Mouse (Mus musculus) cerebellum, postnatal 10 days (tissue): Measurements from ENCODE around the gene Rabgap1.
A peak's percentile ranks its signal among the peaks of the same experiment; 100 is the strongest.
"Not testable (repeated sequence)": the region's sequence is repeated elsewhere in the genome, so short reads cannot be mapped to it uniquely, and the experiment has no call there.

Source experiments
- DNase-seq, 2 experiments: peaks; one replicate each; pipeline ENCODE4 v3.0.0; 2021; ENCODE audit warnings: mixed read lengths in 2 of 2

Rabgap1 gene

DNA sequence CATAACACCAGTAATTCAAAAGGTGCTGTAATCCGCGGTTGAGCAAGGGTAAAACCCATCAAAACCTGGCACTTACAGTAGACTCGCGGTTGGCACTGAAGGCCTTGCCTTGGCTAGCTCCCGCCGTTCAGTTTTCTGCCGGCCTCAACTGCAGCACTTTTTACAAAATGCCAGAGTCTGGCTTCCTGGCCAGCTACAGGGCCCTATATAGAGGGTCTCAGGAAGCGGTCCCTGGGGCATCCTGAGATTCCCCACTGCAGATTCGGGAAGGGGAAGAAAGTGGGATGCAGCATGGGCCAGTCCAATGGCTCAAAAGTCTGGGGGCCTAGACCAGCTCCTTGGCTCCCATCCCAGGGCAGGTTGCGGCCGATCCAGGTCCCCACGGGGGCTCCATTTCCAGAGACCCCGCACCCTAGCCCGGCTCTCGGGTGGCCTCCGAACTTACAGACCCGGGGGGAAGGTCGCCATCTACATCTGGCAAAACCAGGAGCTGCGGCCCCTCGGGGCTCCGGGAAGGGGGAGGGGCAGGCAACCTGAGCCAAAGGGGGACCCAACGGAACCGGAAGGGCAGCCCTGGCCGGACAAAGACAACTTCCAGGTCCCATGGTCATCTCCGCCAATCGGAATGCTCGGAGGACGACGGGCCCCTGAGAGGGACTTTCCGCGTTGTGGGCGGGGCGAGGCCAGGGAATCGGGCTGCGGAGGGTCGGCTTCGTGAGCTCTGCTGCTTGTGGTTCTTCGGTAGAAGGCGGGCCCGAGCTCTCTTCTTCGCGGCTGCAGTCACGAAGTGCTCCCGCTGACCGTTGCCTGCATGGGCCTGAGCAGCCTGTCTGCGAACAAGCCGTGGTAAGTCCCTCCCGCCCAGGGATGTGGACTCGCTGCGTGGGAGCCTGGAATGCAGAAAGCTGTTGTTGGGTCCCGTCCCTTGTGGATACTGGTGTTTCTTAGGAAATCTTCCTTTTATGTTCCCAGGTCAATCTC is at the start of gene Rabgap1, which contains the start of the genes Zbtb26 and Zbtb6:
Gene Rabgap1 (plus strand): TSS at position 669 of the 981 bp plus-strand sequence.
Gene Zbtb26 (minus strand): TSS at position 525 of the 981 bp plus-strand sequence.
Gene Zbtb6 (minus strand): TSS at position 561 of the 981 bp plus-strand sequence.
- peak; percentile 98 for DNase-seq

DNA sequence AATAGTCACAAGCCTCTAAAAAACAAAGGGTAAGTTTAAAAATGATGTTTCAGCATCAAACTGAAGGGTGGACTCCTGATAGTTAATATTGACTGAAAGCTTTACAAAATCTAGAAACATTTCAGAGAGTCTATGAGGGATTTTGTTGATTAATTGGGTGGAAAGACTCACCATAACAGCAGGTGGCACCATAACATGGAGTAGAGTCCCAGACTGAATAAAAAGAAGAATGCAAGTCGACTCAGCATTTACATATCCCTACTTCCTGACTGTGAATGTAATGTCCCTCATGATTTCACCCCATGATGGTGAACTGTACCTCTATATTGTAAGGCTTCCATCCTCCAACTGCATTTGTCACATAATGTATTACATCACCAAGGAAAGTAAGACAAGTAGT is 47.5 kb upstream of the Rabgap1 start:
- no peak for DNase-seq

GRCm38 (mm10) chr2:37421903-37422302 is 21.2 kb upstream of the Rabgap1 start:
- DNase-seq: no peak

DNA sequence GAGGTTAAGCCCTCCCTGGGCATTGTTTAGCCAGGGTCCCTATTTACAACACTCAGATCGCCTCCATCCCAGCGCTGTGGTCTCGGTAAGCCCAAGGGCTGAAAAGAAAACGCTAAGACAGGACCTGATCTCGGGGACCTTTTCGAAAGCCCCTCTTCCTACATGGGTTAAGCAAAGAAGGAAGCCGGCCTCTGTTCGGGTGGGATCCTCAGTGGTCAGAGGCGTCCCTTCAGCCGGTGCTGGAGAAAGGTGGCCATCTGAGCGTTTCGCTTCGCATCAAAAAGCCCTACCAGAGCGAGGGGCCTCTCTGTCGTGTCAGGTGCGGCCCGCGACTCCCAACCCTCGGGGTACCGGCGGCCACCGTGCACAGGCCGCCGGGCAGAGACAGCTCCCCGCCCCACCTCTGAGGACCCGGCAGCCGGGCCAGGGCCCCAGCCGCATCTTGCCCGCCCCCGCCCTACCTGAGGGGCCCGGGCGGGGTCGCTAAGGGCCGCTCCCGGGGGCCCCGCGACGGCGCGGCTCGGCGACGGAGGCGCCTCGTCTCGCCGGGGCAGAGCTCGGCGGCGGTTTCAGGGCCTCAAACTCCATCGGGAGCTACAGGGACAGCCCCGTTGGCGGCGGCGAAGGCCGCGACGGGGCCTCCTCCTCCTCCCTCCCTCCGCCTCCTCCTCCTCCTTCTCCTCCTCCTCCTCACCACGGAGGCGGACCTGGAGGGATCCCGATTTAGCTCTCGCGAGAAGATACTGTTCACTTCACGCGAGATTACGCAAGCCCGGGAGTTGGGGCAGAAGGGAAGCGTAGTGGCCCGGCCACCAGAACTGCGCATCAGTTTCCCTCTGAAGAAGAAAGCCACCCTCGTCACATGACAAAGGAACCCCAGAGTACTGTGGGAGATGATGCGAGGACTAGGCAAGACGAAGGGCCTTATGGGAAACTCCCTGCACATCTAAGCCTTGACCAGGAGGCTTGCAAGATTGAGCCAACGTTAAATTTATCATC is 20.5 kb upstream of the Rabgap1 start, which contains the start of gene Rc3h2:
Gene Rc3h2 (minus strand): TSS at position 598 of the 999 bp plus-strand sequence.
- DNase-seq: peak; percentile 97 to 98

DNA sequence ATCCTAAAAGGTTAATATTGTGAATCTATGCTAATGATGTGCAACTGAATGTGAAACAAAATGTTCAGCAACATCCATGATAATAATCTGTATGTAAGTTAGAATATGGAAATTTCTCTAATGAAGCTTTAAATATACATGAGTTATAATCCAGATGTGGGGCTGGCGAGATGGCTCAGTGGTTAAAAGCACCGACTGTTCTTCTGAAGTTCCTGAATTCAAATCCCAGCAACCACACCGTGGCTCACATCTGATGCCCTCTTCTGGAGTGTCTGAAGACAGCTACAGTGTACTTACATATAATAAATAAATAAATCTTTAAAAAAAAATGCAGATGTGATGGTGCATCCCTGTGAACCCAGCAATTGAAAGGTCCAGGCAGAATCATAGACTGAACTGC is 19.4 kb upstream of the Rabgap1 start:
- peak in 1 of 2 experiments; percentile 10 for DNase-seq

GRCm38 (mm10) chr2:37430593-37431464 is 12.2 kb upstream of the Rabgap1 start:
- DNase-seq: peak; percentile 89 to 92

DNA sequence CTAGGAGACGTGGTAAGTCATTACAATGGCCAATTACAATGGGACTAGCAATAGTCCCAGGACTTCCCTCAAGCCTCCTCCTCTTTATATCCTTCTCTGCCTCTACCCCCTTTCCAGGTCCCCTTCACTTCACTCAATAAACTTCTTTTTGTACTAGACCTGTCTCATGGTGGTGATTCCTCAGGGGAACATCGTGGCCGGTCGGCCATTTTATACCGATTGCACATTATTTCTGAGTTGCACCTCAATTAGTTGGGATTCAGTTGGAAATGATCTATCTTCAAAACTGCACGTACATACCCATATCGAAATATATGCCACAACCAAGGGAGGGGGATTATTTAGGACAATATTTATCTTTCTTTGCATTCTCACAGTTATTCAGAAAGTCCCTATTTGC is 11.5 kb upstream of the Rabgap1 start:
- DNase-seq: peak in 1 of 2 experiments; percentile 17

- peak; percentile 96 to 98 for DNase-seq
Measured at GRCm38 (mm10) chr2:37451667-37452375, 8.7 kb downstream of the Rabgap1 start.

- no peak for DNase-seq
Measured at GRCm38 (mm10) chr2:37452376-37452760, 9.3 kb downstream of the Rabgap1 start.

GRCm38 (mm10) chr2:37460707-37461106 is 17.6 kb downstream of the Rabgap1 start:
- no peak for DNase-seq

GRCm38 (mm10) chr2:37466266-37466665 is 23.2 kb downstream of the Rabgap1 start:
- DNase-seq: no peak

DNA sequence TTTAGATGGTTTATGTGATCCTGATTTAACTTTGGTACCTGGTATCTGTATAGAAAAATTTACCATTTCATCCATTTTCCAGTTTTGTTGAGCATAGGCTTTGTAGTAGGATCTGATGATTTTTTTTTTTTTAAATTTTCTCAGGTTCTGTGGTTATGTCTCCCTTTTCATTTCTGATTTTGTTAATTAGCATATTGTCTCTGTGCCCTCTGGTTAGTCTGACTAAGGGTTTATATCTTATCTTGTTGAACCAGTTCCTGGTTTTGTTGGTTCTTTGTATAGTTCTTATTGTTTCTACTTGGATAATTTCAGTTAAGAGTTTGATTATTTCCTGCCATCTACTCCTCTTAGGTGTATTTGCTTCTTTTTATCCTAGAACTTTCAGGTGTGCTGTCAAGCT is 36.5 kb downstream of the Rabgap1 start:
- DNase-seq: no peak

DNA sequence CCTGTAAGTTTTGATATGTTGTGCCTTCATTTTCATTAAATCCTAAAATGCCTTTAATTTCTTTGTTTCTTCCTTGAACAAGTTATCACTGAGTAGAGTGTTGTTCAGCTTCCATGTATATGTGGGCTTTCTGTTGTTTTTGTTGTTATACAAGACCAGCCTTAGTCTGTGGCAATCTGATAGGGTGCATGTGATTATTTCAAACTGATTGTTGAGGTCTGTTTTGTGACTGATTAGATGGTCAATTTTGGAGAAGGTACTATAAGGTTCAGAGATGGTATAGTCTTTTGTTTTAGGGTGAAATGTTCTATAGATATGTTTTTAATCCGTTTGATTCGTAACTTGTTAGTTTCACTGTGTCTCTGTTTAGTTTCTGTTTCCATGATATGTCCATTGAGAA is 37.0 kb downstream of the Rabgap1 start:
- no peak for DNase-seq

DNA sequence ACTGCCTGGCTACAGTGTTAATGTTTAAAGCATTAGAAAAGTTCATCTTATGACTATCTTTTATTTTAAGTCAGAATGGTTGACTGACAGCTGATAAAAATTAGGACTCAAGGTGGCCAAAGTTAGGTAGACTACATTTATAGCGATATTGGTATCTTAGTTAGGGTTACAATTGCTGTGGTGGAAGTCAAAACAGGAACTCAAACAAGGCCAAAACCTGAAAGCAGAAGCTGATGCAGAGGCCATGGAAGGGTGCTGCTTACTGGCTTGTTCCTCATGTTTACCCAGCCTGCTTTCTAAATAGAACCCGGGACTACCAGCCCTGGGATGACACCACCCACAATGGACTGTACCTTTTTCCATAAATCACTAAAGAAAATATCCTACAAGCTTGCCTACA is 41.1 kb downstream of the Rabgap1 start:
- DNase-seq: no peak

GRCm38 (mm10) chr2:37485370-37485769 is 42.3 kb downstream of the Rabgap1 start:
- peak; percentile 41 to 79 for DNase-seq

DNA sequence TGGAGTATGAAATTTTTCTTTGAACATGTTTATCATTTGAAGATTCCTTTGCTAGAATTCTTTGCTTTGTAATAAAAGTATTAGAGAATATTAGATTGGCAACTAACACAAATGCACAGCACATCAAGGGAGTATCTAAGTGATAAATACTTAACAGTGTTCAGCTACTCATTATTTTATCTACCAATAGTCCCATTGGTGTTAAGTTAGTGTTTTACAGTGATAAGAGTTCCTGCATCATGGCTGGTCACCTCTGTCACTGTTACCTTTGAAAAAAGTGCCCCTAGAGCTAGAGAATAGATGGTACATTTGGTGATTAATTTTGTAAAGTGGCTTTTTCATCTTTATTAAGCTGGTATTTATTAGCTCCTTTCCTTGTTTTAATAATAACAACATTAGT is 43.3 kb downstream of the Rabgap1 start:
- no peak for DNase-seq

DNA sequence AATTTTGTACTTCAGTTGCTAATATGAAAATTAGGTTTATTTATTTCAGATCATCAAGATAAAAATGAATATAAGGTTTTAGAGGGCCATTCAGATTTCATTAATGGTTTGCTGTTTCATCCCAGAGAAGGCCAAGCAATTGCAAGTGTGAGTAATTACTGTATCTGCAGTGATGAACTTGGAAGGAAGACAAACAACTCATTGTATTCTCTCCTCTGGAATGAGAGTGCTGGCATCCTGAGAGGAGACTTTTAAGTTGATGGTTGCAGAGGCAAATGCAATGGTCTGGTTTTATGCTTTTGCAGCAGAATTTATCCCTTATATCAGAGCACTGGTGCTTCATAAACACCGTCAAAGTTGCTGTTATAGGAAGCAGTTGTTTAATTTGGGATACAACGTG is 45.9 kb downstream of the Rabgap1 start:
- no peak for DNase-seq

DNA sequence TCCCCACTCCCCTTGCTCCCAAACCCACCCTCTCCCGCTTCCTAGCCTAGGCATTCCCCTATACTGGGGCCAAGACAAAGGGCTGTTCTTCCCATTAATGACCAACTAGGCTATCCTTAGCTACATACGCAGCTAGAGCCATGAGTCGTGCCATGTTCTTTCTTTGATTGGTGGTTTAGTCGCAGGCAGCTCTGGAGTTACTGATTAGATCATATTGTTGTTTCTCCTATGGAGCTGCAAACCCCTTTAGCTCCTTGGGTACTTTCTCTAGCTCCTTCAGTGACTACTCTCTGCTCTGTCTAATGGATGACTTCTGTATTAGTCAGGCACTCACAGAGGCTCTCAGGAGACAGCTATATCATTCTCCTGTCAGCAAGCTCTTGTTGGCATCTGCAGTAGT is 54.2 kb downstream of the Rabgap1 start:
- DNase-seq: no peak

DNA sequence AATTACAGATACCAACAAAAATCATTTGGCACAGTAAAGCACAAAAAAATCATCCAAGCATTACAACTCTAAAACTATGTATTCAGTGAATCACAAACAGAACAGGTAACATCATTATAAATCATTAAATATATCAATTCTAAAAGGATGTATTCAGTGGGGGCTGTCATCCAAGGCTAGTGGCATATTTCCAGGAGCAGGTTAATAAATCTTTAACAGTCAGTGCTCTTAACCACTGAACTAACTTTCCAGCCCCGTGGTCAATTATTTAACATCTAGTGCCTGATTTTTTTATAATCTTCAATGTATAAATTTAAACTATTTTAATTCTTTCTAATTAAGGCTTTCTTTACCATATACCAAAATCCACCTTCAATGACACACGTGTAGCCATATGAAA is 62.8 kb downstream of the Rabgap1 start:
- not testable (repeated sequence) for DNase-seq

DNA sequence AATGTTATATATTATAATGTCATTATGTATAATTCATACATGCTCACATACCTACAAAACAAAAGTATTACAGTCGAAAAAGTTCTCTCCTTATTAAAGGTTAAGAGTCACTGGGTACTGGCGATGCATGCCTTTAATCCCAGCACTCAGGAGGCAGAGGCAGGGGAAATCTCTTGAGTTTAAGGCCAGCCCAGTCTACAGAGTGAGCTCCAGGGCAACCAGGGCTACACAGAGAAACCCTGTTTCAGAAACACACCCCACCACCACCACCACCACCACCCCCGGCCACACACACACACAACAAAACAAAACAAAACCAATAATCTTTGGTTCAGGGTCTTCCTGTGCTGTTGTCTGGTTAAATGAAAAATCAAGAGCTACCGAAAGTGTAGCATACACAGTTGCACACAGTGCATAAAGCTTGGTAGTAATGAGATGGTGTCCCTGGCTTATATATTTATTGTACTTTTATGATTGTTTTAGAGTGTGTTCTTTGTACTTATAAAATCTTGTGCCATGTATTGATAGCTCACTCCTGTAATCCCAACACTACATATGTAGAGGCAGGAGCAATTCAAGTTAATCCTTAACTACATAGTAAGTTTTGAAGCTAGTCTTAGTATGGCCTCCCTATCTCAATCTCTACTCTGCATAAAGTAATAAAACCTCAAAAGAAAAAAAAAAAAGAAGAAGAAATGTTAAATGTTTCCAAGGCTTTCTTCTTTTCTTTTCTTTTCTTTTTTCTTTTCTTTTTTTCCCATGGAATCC is 68.2 kb downstream of the Rabgap1 start:
- no peak for DNase-seq
